Comparison of ENCODE assay signal across 7 mouse cellular contexts in the genomic region with DNA sequence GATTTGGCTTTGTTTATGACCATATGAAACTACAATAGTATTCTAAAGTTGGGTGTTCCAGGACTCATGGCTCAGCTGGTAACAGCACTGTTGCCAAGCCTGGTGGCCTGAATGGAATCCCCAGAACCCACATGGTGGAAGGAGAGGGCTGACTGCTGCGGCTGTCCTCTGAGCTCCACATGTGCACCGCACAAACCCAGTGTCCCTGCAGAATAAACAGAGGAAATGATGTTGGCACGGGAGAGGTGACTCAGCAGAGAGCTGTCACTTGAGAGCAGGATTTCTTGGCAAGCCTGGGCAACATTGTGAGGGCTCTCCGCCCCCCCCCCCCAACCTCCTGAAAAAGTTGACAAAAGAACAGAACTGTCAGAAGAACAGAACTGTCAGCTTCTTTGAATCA. TPM values are rescaled to one million over a fixed set of nuclear protein-coding genes. Genes with fewer than 3 reads are reported as not detected.
DNase-seq lines count a peak whose midpoint lies in the region; ATAC-seq and TF ChIP-seq lines count a peak whose summit lies in the region.

No protein-coding gene starts in this region.

- H3K36me3 ChIP-seq in heart, postnatal 0 days (replicated peaks; ENCODE audit: control insufficient read depth, insufficient read depth, low read length), result peaks cover 13% of the 10 kb centered on the region
- H3K36me3 ChIP-seq in midbrain, embryonic 13.5 days, result peaks cover 9% of the 10 kb centered on the region

- TF ChIP-seq CTCF in heart, postnatal 0 days (IDR thresholded peaks at IDR 0.05; ENCODE audit: low read depth), result no peak

- DNase-seq in right cerebral cortex, adult 18-20 months, result peak; percentile 40
- DNase-seq in right cerebral cortex, postnatal 4 days, result no peak
- DNase-seq in brain, adult 2 months (ENCODE audit: low read depth, low spot score), result peak; percentile 72
- peak; percentile 63 for DNase-seq in heart, postnatal 0 days (ENCODE audit: low spot score)
- peak; percentile 74 for DNase-seq in lung, postnatal 14 days
- no peak for DNase-seq in embryo, embryonic 10 days (ENCODE audit: low spot score)

- no peak for TF ChIP-seq EP300 in heart, postnatal 0 days (IDR thresholded peaks at IDR 0.05; ENCODE audit: low read depth)

- no peak overlapping the region for H3K9ac ChIP-seq in heart, postnatal 0 days (replicated peaks; ENCODE audit: low read depth, low read length)
- no peak overlapping the region for H3K9ac ChIP-seq in midbrain, embryonic 13.5 days (replicated peaks)

- H3K27me3 ChIP-seq in heart, postnatal 0 days (ENCODE audit: control insufficient read depth, insufficient read depth, low read length), result no peaks in the 10 kb centered on the region
- H3K27me3 ChIP-seq in midbrain, embryonic 13.5 days, result no peaks in the 10 kb centered on the region

- peaks cover 18% of the 10 kb centered on the region for H3K4me1 ChIP-seq in heart, postnatal 0 days (ENCODE audit: control insufficient read depth, insufficient read depth)
- H3K4me1 ChIP-seq in midbrain, embryonic 13.5 days (replicated peaks), result 0 out of 2 replicates have a peak, but pooled peaks cover 6% of the 10 kb centered on the region

- H3K4me3 ChIP-seq in heart, postnatal 0 days (ENCODE audit: low read depth, low read length), result no peak overlapping the region
- H3K4me3 ChIP-seq in midbrain, embryonic 13.5 days (replicated peaks), result no peak overlapping the region

- no peaks in the 10 kb centered on the region for H3K9me3 ChIP-seq in heart, postnatal 0 days (replicated peaks; ENCODE audit: control insufficient read depth, low read length)
- H3K9me3 ChIP-seq in midbrain, embryonic 13.5 days, result no peaks in the 10 kb centered on the region

- ATAC-seq in heart, postnatal 0 days (ENCODE audit: insufficient read depth, low read depth), result no peak
- no peak for ATAC-seq in midbrain, embryonic 13.5 days

- H3K4me2 ChIP-seq in heart, postnatal 0 days (ENCODE audit: low read depth, low read length), result no peak overlapping the region
- no peak overlapping the region for H3K4me2 ChIP-seq in midbrain, embryonic 13.5 days (replicated peaks)

- peak overlapping the region; percentile 25; the same call in 1 of the 2 replicates for H3K27ac ChIP-seq in heart, postnatal 0 days (ENCODE audit: low read depth)
- H3K27ac ChIP-seq in midbrain, embryonic 13.5 days, result no peak overlapping the region

- 14% methylated on average over 4 of the region's 4 CpGs for WGBS in heart, postnatal 0 days
- WGBS in midbrain, embryonic 13.5 days, result 70% methylated on average over 4 of the region's 4 CpGs

RNA-seq across cellular contexts. Expression of a gene that starts 14.1 kb away (rescaled TPM):
- 22.7 and 54.6 TPM in 2 replicates for total RNA-seq in heart, postnatal 0 days (2014; rRNA removed; ENCODE audit: low replicate concordance)
- polyA plus RNA-seq in heart, postnatal 0 days (2015; fragmentation: Nextera tagmentation; extraction: Ambion mirVana), result 14.0 and 14.5 TPM in 2 replicates
- 18.1 and 19.9 TPM in 2 replicates for polyA plus RNA-seq in midbrain, embryonic 13.5 days (2015; fragmentation: Nextera tagmentation; extraction: Ambion mirVana)

Comparison
In these comparisons a context has a peak if more than half of its experiments do, and no peak if none do; other contexts are left out.
1. DNase-seq: peak in right cerebral cortex, adult 18-20 months (single experiment), brain, adult 2 months (single experiment), heart, postnatal 0 days (single experiment) and lung, postnatal 14 days (single experiment); none in right cerebral cortex, postnatal 4 days (single experiment) and embryo, embryonic 10 days (single experiment).